Mouse (Mus musculus): Measurements from ENCODE around the gene Tsc22d3. TPM values are rescaled to one million over a fixed set of nuclear protein-coding genes. Genes with fewer than 3 reads are reported as not detected.
A peak's percentile ranks its signal among the peaks of the same experiment; 100 is the strongest.

The Tsc22d3 gene
- 198 and 207 TPM in 2 replicates for polyA plus RNA-seq (2016; fragmentation: Nextera tagmentation; extraction: Ambion mirVana)

DNA sequence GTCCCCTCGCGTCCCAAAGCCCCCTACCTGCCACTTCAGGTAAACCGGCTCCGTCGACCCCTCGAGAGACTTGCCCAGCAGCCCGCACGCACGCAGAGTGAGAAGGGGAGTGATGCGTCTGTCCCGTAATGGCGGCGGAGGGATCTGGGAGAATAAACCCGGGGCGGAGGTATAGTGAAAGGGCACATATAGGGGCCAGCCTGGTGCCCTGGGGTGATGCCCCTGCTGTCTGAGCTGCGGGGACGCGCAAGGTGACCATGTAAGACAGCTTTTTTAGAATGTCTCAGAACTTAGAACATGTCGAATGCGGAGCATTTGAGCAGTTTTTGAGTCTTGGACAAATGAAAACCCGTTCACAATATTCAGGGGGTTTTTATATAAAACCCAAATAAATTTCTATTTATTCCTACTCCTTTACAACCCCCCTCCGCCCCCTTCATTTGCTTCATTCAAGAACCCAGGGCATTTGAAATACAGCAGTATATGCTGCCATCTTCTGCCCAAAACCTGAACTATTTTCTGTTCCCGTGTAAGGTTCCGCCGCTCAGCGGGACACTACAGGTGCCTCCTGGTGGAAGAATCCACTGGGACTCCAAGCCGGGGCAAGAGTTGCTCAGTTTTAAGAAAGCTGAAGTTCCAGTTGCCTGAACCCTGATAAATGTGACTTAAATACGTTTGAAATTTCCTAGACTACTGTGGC lies at the start of gene Tsc22d3:
Tsc22d3 (minus strand) TSS at position 250 of the 700 bp plus-strand sequence.
- peak within 1 kb of the TSS; percentile 86 for H3K9ac ChIP-seq
- no peaks in the 10 kb centered on the region for H3K4me1 ChIP-seq (replicated peaks)
- peak within 1 kb of the TSS; percentile 79 for H3K4me2 ChIP-seq
- whole genome bisulfite sequencing: 15% methylated on average over 28 of the region's 28 CpGs
- H3K4me3 ChIP-seq: peak within 1 kb of the TSS; percentile 67
- H3K27ac ChIP-seq (ENCODE audit: poor library complexity, severe bottlenecking): peak within 1 kb of the TSS; percentile 88
- peak; percentile 58 for ATAC-seq (ENCODE audit: insufficient number of reproducible peaks, low FRiP score)
- H3K36me3 ChIP-seq: peaks cover under 1% of the 10 kb centered on the region; the same call in 1 of the 2 replicates
- H3K9me3 ChIP-seq (replicated peaks): no peaks in the 10 kb centered on the region; the same call in 1 of the 2 replicates
- peaks cover 33% of the 10 kb centered on the region; the same call in 1 of the 2 replicates for H3K27me3 ChIP-seq (replicated peaks)

DNA sequence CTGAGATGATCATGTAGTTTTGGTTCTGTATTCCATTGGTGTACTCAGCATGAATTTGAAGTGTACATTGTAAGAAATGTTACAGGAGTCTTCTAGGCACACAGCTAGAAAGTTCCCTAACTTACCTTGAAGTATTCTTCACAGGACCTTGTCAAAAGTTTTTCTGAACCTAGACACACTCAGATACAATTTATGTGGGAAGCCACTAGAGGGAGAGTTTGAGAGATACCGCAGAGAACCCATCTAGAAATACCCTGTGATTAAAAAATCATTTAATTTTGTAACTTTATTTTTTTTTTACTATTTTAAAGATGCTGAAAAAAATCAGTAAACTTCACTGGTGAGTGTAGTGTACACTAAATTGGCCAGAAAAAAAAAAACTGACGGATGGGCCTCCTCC lies 39.1 kb upstream of the Tsc22d3 start:
- Histone ChIP-seq H3K4me1 (replicated peaks) (no peaks in the 10 kb centered on the region), H3K4me3 (no peak overlapping the region), H3K9me3 (replicated peaks) (no peaks in the 10 kb centered on the region), H3K27ac (ENCODE audit: poor library complexity, severe bottlenecking) (no peak overlapping the region), H3K36me3 (no peaks in the 10 kb centered on the region), H3K9ac (no peak overlapping the region), H3K4me2 (no peak overlapping the region), H3K27me3 (replicated peaks) (0 out of 2 replicates have a peak, but pooled peaks cover 4% of the 10 kb centered on the region)
- WGBS: 52% methylated on average over 2 of the region's 2 CpGs
- no peak for ATAC-seq (ENCODE audit: insufficient number of reproducible peaks, low FRiP score)

DNA sequence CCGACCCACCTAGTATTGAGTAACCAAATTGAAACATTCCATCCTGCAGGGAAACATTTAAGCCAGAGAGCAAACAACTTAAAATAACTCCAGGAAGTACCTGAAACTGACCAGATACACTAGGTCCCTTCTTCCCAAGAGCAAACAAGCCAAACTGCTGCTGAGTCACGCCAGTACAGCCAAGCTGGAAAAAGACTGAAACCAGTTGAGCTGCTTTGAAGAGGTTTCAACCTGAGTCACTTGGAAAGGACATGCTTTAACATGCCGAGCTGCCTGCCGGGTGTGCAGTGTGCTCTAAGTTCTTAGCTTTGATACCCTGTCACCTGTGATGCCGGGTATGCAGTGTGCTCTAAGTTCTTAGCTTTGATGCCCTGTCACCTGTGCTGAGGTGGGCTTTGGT lies 37.6 kb upstream of the Tsc22d3 start:
- Histone ChIP-seq H3K9ac (no peak overlapping the region), H3K4me2 (no peak overlapping the region), H3K27me3 (replicated peaks) (0 out of 2 replicates have a peak, but pooled peaks cover 4% of the 10 kb centered on the region), H3K27ac (ENCODE audit: poor library complexity, severe bottlenecking) (no peak overlapping the region), H3K4me3 (no peak overlapping the region), H3K9me3 (replicated peaks) (no peaks in the 10 kb centered on the region), H3K4me1 (replicated peaks) (no peaks in the 10 kb centered on the region), H3K36me3 (no peaks in the 10 kb centered on the region)
- ATAC-seq (ENCODE audit: insufficient number of reproducible peaks, low FRiP score): no peak
- 68% methylated on average over 5 of the region's 5 CpGs for WGBS

DNA sequence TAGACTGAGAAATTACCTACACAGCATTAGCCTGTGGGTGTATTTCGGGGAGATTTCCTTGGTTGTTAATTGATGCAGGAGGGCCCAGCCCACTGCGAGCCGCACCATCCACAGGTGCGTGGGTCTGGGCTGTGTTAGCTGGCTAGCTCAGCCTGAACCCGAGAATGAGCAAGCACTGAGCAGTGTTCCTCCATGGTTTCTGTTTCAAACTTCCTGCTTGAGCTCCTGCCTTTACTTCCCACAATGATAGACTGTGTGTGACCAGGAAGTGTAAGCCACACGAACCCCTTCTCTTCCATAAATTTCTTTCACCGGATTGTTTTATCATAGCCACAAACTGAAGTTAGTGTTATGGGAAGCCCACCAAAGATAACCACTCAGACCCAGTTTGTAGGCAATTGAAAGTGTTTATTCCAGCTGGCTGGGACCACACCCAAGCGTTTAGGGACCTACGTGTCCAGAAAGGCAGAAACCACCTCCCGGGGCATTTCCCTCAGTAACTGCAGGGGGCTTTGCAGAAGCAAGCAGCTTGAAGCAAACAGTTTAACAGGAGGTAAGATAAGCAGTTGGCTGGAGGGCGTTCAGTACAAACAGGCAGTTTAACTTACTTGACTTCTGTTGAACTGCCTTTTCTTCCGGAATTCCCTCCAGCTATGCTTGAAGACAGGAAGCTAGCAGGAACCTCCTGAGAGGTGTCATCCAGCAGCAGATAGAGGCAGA lies 24.6 kb upstream of the Tsc22d3 start:
- no peak overlapping the region for H3K27ac ChIP-seq (ENCODE audit: poor library complexity, severe bottlenecking)
- WGBS: 46% methylated on average over 12 of the region's 12 CpGs
- H3K36me3 ChIP-seq: no peaks in the 10 kb centered on the region
- no peaks in the 10 kb centered on the region for H3K27me3 ChIP-seq (replicated peaks)
- ATAC-seq (ENCODE audit: insufficient number of reproducible peaks, low FRiP score): no peak
- no peaks in the 10 kb centered on the region for H3K9me3 ChIP-seq (replicated peaks)
- H3K4me1 ChIP-seq (replicated peaks): peaks cover 8% of the 10 kb centered on the region; the same call in 1 of the 2 replicates
- no peak overlapping the region for H3K9ac ChIP-seq
- H3K4me2 ChIP-seq: peak overlapping the region; percentile 29; the same call in 1 of the 2 replicates
- no peak overlapping the region for H3K4me3 ChIP-seq

DNA sequence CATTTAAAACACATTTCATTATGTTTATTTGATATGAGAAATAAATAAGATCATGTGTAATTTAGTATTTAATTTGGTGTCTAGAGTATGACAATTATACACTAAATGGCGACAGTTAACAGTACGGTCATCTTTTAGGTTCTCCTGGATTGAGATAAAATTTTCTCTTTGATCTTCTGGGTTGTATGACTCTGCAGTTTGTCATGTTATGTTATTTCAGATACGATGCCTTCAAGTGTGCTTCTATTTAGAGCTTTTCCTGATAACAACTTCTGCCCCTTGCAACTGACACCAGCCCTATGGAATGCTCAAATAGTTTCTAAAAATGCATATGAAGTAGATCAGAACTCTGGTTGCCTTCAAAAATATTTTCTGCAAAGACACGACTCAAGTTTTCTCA lies 9.5 kb upstream of the Tsc22d3 start:
- Histone ChIP-seq H3K9me3 (replicated peaks) (no peaks in the 10 kb centered on the region), H3K36me3 (no peaks in the 10 kb centered on the region), H3K27me3 (replicated peaks) (no peaks in the 10 kb centered on the region), H3K4me2 (no peak overlapping the region), H3K4me1 (replicated peaks) (no peaks in the 10 kb centered on the region), H3K9ac (no peak overlapping the region), H3K4me3 (no peak overlapping the region), H3K27ac (ENCODE audit: poor library complexity, severe bottlenecking) (no peak overlapping the region)
- 32% methylated on average over 4 of the region's 4 CpGs for WGBS
- no peak for ATAC-seq (ENCODE audit: insufficient number of reproducible peaks, low FRiP score)

DNA sequence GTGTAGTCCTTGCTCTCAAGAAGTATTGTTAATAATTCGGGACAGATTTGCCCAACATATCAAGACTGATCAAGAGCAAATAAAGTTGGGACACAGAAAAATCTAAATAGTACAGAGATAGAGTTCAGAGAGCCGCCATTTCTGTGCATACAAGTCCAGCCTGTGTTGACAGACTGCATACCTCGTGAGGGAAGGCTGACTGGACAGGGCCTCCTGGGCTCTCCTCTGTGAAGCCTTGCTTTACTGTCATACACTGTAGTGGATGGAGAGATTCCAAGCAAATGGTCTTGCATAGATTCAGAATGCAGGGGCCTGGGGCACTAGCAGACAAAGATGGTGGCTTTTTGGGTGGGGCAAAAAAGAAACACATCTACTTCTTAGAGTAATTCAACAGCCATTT lies 1.4 kb upstream of the Tsc22d3 start:
- Histone ChIP-seq H3K4me1 (replicated peaks) (no peaks in the 10 kb centered on the region), H3K9me3 (replicated peaks) (no peaks in the 10 kb centered on the region; the same call in 1 of the 2 replicates), H3K9ac (no peak overlapping the region), H3K27me3 (replicated peaks) (peaks cover 30% of the 10 kb centered on the region; the same call in 1 of the 2 replicates), H3K27ac (ENCODE audit: poor library complexity, severe bottlenecking) (no peak overlapping the region), H3K36me3 (no peaks in the 10 kb centered on the region), H3K4me3 (no peak overlapping the region), H3K4me2 (no peak overlapping the region)
- 56% methylated on average over 3 of the region's 3 CpGs for WGBS
- ATAC-seq (ENCODE audit: insufficient number of reproducible peaks, low FRiP score): no peak

DNA sequence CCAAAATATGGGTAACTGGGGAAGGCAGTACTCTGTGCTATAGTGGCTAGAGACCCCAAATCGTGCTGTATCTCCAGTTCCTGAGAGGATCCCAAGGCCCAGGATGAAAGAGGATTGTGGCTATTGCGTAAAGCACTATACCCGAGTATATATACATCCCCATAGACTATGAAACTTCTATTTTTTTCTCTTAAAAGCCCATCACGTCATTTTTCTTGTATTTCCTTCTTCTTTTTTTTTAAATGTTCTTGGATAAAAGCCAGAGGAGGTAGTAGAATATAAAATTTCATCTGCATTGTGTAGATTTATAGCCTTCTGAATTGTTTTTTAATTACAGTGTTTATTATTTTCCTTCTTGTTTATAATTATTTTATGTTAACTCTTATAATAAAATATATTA lies 852 bp upstream of the Tsc22d3 start:
- no peak overlapping the region for H3K27ac ChIP-seq (ENCODE audit: poor library complexity, severe bottlenecking)
- 62% methylated on average over 4 of the region's 4 CpGs for WGBS
- H3K36me3 ChIP-seq: no peaks in the 10 kb centered on the region
- H3K9ac ChIP-seq: no peak overlapping the region
- no peak for ATAC-seq (ENCODE audit: insufficient number of reproducible peaks, low FRiP score)
- H3K4me1 ChIP-seq (replicated peaks): no peaks in the 10 kb centered on the region
- H3K4me3 ChIP-seq: no peak overlapping the region
- no peak overlapping the region for H3K4me2 ChIP-seq
- H3K27me3 ChIP-seq (replicated peaks): peaks cover 33% of the 10 kb centered on the region; the same call in 1 of the 2 replicates
- no peaks in the 10 kb centered on the region; the same call in 1 of the 2 replicates for H3K9me3 ChIP-seq (replicated peaks)

DNA sequence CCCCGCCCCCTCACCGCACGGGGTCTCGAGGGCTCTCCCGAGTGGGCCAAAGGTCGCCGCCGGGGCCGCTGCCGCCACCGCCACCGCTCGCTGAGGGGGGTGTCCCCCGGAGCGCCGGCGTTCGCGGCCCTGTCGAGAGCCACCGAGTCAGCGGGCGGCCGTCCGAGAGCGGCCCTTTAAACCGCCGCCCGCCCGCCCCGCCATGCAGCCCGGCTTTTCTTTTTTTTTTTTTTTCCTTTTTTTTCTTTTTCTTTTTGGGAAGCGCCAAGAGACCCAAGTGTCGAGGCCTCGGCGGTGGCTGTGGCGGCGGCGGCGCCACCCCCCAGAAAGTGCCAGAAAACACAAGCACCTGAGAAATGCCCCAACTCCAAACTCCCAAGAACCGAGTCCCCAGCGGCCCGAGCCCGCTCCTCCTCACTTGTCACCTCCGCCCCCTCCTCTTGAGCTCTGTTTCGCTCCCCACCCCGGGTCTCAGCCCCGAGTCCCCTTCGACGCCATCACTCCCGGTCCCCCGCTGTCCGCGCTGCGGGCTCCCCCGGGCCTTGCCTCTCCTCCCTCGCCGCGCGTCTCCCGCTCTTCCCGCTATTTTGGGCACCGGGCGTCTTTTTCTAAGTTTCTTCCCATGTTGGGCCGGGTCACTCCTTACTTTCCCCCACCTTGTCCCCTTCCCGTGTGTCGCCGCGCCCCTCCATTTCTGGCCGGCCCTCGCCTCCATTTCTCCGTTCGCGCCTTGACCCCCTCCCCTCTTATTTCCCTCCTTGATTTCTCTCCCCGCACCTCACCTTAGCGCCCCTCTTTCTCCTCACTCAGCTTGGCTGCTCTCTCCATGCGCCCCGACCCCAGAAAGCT lies 674 bp downstream of the Tsc22d3 start:
- Histone ChIP-seq H3K27ac (ENCODE audit: poor library complexity, severe bottlenecking) (peak overlapping the region; percentile 88), H3K4me3 (peak overlapping the region; percentile 67), H3K27me3 (replicated peaks) (peaks cover 33% of the 10 kb centered on the region; the same call in 1 of the 2 replicates), H3K36me3 (peaks cover 8% of the 10 kb centered on the region), H3K4me1 (replicated peaks) (no peaks in the 10 kb centered on the region), H3K9ac (peak overlapping the region; percentile 86), H3K9me3 (replicated peaks) (peaks cover 3% of the 10 kb centered on the region; the same call in 1 of the 2 replicates), H3K4me2 (peak overlapping the region; percentile 79)
- no peak for ATAC-seq (ENCODE audit: insufficient number of reproducible peaks, low FRiP score)
- 24% methylated on average over 72 of the region's 78 CpGs for WGBS

DNA sequence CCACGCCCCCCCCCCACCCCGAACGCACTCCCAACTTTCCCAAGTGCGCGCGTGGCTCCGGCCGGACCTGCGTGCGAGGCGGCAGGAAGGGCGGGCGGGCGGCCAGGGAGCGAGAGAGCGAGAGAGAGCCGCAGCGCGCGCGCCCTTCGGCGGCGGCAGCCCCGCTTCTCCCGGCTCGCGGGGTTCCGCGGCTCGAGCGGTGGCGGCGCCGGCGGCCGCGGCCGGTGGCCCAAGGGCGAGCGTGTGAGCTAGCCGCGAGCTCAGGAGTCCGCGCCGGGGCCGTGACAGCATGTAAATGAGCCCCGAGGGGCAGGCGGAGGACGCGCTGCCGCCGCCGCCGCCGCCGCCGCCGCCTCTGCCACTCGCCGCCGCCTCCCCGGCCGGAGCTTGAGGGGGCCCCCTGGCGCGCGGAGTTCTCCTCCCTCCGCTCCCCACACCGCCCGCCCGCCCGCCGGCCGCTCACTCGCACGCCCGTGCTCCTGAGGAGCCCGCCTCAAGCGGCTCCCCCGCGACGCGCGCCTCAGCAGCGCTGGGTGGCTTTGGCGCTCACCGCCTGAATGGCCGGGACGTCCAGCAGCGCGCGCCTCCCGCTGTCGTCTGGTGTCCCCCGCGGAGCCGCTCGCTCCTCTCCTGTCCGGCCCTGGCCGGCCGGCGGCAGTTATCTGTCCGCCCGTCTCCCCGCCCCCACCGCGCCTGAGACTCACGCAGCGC lies 1.5 kb downstream of the Tsc22d3 start:
- H3K9ac ChIP-seq: peak overlapping the region; percentile 86
- peaks cover 8% of the 10 kb centered on the region for H3K36me3 ChIP-seq
- H3K4me1 ChIP-seq (replicated peaks): no peaks in the 10 kb centered on the region
- 14% methylated on average over 48 of the region's 109 CpGs for WGBS
- ATAC-seq (ENCODE audit: insufficient number of reproducible peaks, low FRiP score): peak; percentile 81
- peak overlapping the region; percentile 67 for H3K4me3 ChIP-seq
- H3K27ac ChIP-seq (ENCODE audit: poor library complexity, severe bottlenecking): peak overlapping the region; percentile 88
- H3K9me3 ChIP-seq (replicated peaks): peaks cover 3% of the 10 kb centered on the region; the same call in 1 of the 2 replicates
- H3K27me3 ChIP-seq (replicated peaks): peaks cover 33% of the 10 kb centered on the region; the same call in 1 of the 2 replicates
- H3K4me2 ChIP-seq: peak overlapping the region; percentile 79

DNA sequence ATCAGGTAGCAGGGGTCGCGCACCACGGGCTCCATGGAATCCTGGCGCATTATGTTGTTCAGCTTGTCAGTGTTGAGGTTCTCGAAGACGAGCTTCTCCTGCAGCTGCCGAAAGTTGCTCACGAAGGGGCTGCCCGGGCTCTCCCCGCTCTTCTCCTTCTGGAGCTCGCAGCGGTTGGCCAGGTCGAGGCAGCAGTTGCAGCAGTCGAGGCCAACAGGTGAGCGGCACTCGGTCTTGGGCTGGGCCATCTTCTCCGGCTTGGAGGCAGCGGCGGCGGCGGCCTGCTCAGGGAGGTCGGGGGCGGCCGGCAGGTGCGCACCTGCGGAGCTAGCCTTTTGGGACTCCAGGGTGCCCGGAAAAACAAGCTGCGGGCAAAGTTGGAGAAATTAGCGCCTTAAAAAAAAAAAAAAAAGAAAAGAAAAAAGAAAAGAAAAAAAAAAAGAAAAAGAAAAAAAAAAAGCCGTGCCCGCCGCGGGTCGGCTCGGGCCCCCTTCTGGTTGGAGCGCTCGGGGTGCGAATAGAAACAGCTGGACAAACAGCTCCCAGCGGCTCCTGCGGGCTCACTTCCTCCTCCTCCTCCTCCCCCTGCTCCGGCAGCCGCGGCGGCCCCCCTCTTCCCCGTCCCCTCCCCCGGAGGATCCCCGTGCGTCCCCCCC lies 2.1 kb downstream of the Tsc22d3 start:
- ATAC-seq (ENCODE audit: insufficient number of reproducible peaks, low FRiP score): peak; percentile 48; the same call in 1 of the 2 replicates
- no peaks in the 10 kb centered on the region for H3K4me1 ChIP-seq (replicated peaks)
- H3K27me3 ChIP-seq (replicated peaks): peaks cover 33% of the 10 kb centered on the region; the same call in 1 of the 2 replicates
- H3K9ac ChIP-seq: peak overlapping the region; percentile 86
- WGBS: 23% methylated on average over 34 of the region's 48 CpGs
- H3K27ac ChIP-seq (ENCODE audit: poor library complexity, severe bottlenecking): peak overlapping the region; percentile 88
- peak overlapping the region; percentile 79 for H3K4me2 ChIP-seq
- peaks cover 8% of the 10 kb centered on the region for H3K36me3 ChIP-seq
- peak overlapping the region; percentile 67 for H3K4me3 ChIP-seq
- peaks cover 3% of the 10 kb centered on the region; the same call in 1 of the 2 replicates for H3K9me3 ChIP-seq (replicated peaks)

Data from heart, embryonic 12.5 days (tissue).